Mouse (Mus musculus): ENCODE measurements around the gene Pja2.

DNA sequence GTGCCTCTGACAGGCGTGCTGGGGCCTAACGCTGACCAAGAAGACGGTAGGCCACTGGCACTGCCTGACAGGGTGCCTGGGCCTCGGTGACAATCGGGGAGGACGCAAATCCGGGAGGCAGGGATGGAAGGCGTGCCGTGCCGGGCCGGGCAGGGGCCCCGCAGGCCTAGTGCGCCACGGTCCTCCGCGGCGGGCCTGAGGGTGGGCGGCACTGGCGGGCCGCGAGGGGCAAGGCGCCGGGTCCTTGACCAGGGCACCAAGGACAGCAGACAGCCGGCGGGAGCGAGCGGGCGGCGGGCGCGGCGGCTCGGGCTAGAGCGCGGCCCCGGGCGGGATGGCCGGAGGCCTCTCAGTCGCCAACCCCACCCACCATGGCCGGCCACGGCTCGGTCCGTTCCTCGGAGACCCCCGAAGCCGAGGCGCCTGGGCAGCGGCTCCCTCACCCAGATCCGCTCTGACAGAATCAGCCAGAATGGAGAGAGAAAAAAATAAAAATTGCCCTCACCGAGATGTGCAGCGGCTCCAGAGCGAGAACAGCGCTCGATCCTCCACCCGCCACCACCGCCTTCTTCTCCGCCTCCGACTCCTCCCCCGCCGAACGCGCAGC, 322 bp downstream of the Pja2 start:
- TF ChIP-seq CTCF (IDR thresholded peaks at IDR 0.05; ENCODE audit: insufficient read depth, low read depth, low read length) (no peak), POLR2A (IDR thresholded peaks at IDR 0.05; ENCODE audit: insufficient read depth, low read depth, low read length) (peak; percentile 71)

All from olfactory bulb, adult 2 months (tissue).